Mouse (Mus musculus) C2C12 (cell line): ENCODE results near the gene Cdkl3.

ENCODE experiments used
- CTCF ChIP-seq: IDR thresholded peaks from one replicate; pipeline ENCODE4 v1.5.1; 2011; ENCODE audit not compliant: control insufficient read depth, insufficient read depth, insufficient read length
- FOSL1 ChIP-seq: IDR thresholded peaks from one replicate; pipeline ENCODE4 v1.8.0; 2011; ENCODE audit warnings: mild to moderate bottlenecking, low read length; ENCODE audit not compliant: poor library complexity, insufficient read depth, severe bottlenecking
- MYOD1 ChIP-seq: IDR thresholded peaks from one replicate; pipeline ENCODE4 v1.6.1; 2011; ENCODE audit warnings: low read depth; ENCODE audit not compliant: control insufficient read depth, insufficient read length
- MYOG ChIP-seq: IDR thresholded peaks from one replicate; pipeline ENCODE4 v1.6.1; 2011; ENCODE audit not compliant: control insufficient read depth, insufficient read length; ENCODE audit errors: extremely low read depth
- USF1 ChIP-seq: IDR thresholded peaks from one replicate; pipeline ENCODE4 v1.6.1; 2011; ENCODE audit warnings: low read depth, mild to moderate bottlenecking, control low read depth, moderate library complexity

DNA sequence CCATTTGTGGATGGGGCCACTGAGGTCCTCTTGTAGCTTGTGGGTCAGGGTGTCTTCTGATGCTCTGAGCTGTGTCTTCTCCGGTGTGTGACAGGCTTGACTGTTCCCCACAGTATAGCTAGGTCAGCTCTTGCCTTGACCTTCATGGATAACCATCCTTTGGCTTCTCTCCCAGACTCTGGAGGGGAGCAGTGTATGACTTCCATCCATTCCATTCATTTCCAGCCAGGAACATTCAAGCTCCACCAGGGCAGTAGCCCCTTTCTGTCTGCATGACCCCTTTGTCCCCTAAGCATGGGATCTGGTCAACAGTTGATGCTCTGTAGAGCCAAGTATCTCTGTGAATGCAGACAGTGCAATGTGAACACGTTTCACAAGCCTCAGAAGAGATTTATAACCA is 93.6 kb downstream of the Cdkl3 start:
- TF ChIP-seq CTCF (no peak), MYOG (no peak), FOSL1 (no peak), USF1 (no peak), MYOD1 (no peak)
